Mouse (Mus musculus) forebrain, embryonic 10.5 days (tissue): ENCODE data around the gene Bptf. TPM values are rescaled to one million over a fixed set of nuclear protein-coding genes. Genes with fewer than 3 reads are reported as not detected.
"Not testable (repeated sequence)": the region's sequence is repeated elsewhere in the genome, so short reads cannot be mapped to it uniquely, and the experiment has no call there.

Experiments used
- DNase-seq: peaks from one replicate; pipeline ENCODE4 v3.0.0-alpha.2; 2017; ENCODE audit warnings: low spot score; ENCODE audit errors: extremely low spot score
- H3K27ac ChIP-seq: fragments of 300-500 bp; sonication (generic); 2 replicates; pipeline ENCODE4 v1.5.1; 2016; ENCODE audit warnings: mild to moderate bottlenecking
- H3K27me3 ChIP-seq: fragments of 300-500 bp; sonication (generic); 2 replicates; pipeline ENCODE4 v1.6.1; 2016; ENCODE audit warnings: mild to moderate bottlenecking; ENCODE audit not compliant: poor library complexity, severe bottlenecking
- H3K36me3 ChIP-seq: fragments of 300-500 bp; sonication (generic); replicated peaks from 2 replicates; pipeline ENCODE4 v1.6.1; 2016; ENCODE audit warnings: mild to moderate bottlenecking, moderate library complexity
- H3K4me1 ChIP-seq: fragments of 300-500 bp; sonication (generic); 2 replicates; pipeline ENCODE4 v1.6.1; 2016
- H3K4me3 ChIP-seq: fragments of 300-500 bp; sonication (generic); 2 replicates; pipeline ENCODE4 v1.5.1; 2016; ENCODE audit warnings: mild to moderate bottlenecking, moderate library complexity
- H3K9me3 ChIP-seq: fragments of 300-500 bp; sonication (generic); 2 replicates; pipeline ENCODE4 v1.6.1; 2016; ENCODE audit warnings: mild to moderate bottlenecking, moderate library complexity
- WGBS: fragments of 180-500 bp; shearing (Covaris S2); methylation state at CpG from one replicate; pipeline ENCODE4 v1.1.7; 2016; 5-methylcytosine and 5-hydroxymethylcytosine counted together
- polyA plus RNA-seq: library from polyadenylated mRNA; unstranded; fragments of >200 nt; fragmentation: Nextera tagmentation; extraction: Ambion mirVana; gene quantifications from 2 replicates; pipeline ENCODE4 v1.2.1, GENCODE M21; 2016

The Bptf gene
- polyA plus RNA-seq, 1 experiment from 2014 or later, result 35.7 TPM

DNA sequence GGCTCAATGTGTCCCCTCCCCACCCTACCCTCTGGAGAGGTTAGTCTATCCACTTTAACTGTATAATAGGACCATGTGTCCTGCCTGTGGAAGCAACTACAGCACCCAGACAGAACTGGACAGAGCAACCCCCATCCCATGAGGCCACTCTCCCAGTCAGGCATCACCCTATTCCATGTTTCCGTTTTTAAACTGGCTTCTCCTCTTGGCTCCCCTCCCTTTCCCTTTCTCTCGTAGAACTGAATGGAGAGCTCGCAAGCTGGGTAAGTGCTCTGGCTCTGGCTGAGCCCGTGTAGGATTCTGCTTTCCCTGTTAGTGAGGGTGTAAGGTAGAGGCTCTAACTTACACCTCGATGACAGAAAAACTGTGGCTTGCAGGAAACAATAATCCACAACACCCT, 48.4 kb downstream of the Bptf start:
- no peak overlapping the region for H3K4me3 ChIP-seq
- no peaks in the 10 kb centered on the region for H3K9me3 ChIP-seq
- no peak for DNase-seq
- H3K27me3 ChIP-seq, result no peaks in the 10 kb centered on the region
- H3K36me3 ChIP-seq, result peaks cover 90% of the 10 kb centered on the region
- H3K4me1 ChIP-seq, result no peaks in the 10 kb centered on the region
- 85% methylated on average over 5 of the region's 5 CpGs for WGBS
- no peak overlapping the region for H3K27ac ChIP-seq

DNA sequence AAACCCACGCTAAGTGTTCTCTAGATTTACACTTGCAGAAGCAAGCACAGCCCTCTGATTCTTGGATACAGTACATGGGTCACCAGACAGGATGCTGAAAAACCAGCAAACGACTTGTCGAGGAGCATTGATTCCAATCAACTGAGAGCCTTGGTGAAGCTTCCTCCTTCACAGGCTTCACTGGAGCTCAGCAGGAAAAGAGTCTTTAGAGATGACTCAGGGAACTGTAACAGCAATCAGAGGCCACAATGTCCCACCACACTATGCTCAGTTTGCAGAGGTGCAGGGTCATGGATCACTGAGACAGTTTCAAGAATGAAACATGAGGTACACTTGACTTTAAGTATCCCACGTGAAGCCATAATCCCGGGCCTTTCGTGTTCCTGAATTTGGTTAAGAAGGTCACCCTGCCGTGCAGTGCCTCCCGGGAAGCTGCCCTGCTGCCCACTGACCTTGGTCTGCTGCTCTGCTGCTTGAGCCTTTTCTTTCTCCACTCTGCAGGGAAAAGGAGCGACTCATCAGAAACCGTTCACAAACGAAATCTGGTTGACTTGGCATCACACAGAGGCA, 66.6 kb downstream of the Bptf start:
- no peaks in the 10 kb centered on the region for H3K4me1 ChIP-seq
- H3K27me3 ChIP-seq, result no peaks in the 10 kb centered on the region
- no peaks in the 10 kb centered on the region for H3K9me3 ChIP-seq
- no peak overlapping the region for H3K4me3 ChIP-seq
- no peak for DNase-seq
- peaks cover 93% of the 10 kb centered on the region for H3K36me3 ChIP-seq
- no peak overlapping the region for H3K27ac ChIP-seq
- 93% methylated on average over 11 of the region's 11 CpGs for WGBS

- Histone ChIP-seq H3K4me3 (no peak overlapping the region), H3K36me3 (peaks cover 92% of the 10 kb centered on the region), H3K27ac (no peak overlapping the region), H3K9me3 (no peaks in the 10 kb centered on the region), H3K27me3 (no peaks in the 10 kb centered on the region), H3K4me1 (no peaks in the 10 kb centered on the region)
- WGBS, result 89% methylated on average over 1 of the region's 1 CpGs
- DNase-seq, result no peak
Observed at GRCm38 (mm10) chr11:107064590-107064989, 67.3 kb downstream of the Bptf start.

DNA sequence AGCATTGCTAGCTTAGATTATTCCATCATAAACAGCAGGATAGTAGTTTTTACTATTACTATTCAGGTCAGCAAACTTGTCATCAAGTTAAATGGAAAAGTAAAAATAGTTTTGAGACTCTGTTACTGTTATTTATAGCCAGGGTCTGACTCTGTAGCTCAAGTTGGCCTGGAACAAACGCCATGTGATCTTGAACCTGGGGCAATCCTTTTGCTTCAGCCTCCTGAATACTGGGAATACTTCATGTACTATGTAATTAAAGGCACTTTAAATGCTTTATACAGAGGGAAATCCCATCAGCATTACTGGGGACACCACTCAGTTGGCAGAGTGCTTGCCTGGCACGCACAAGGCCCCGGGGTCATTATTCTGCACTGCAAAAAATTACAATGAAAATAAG, 68.9 kb downstream of the Bptf start:
- no peaks in the 10 kb centered on the region for H3K27me3 ChIP-seq
- H3K36me3 ChIP-seq, result peaks cover 97% of the 10 kb centered on the region
- no peak overlapping the region for H3K4me3 ChIP-seq
- no peak for DNase-seq
- H3K9me3 ChIP-seq, result no peaks in the 10 kb centered on the region
- no peaks in the 10 kb centered on the region for H3K4me1 ChIP-seq
- H3K27ac ChIP-seq, result no peak overlapping the region
- WGBS, result 93% methylated on average over 3 of the region's 3 CpGs

- H3K36me3 ChIP-seq, result peaks cover 97% of the 10 kb centered on the region
Observed at GRCm38 (mm10) chr11:107060941-107061340, 71.0 kb downstream of the Bptf start.

GRCm38 (mm10) chr11:107059634-107060033, 72.3 kb downstream of the Bptf start:
- H3K4me3 ChIP-seq, H3K27me3 ChIP-seq, H3K9me3 ChIP-seq, H3K4me1 ChIP-seq, DNase-seq, H3K27ac ChIP-seq: not testable (repeated sequence)
- H3K36me3 ChIP-seq, result peaks cover 97% of the 10 kb centered on the region
- 94% methylated on average over 3 of the region's 3 CpGs for WGBS

More at GRCm38 (mm10) chr11:107060941-107061340, 71.0 kb downstream of the Bptf start:
- no peaks in the 10 kb centered on the region for H3K4me1 ChIP-seq
- 89% methylated on average over 1 of the region's 1 CpGs for WGBS
- DNase-seq, result no peak
- no peak overlapping the region for H3K27ac ChIP-seq
- H3K4me3 ChIP-seq, result no peak overlapping the region
- H3K9me3 ChIP-seq, result no peaks in the 10 kb centered on the region
- no peaks in the 10 kb centered on the region for H3K27me3 ChIP-seq

DNA sequence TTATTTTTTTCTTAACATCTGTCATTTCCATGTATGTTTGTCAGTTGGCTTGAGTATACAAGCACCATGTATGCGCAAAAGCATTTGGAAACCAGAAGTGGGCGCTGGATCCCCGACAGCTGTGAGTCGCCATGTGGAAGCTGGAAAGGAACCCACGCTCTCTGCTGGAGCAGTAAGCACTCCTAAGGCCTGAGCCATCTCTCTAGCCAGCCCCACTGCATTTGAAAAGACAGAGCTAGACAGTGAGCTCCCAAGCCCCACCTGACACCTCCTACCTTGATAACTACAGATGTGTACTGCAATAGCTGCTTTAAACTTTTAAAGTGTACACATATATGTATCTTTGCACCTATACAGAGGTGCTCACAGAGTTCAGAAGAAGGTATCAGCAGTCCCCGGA, 74.5 kb downstream of the Bptf start:
- no peak for DNase-seq
- WGBS, result 90% methylated on average over 6 of the region's 6 CpGs
- Histone ChIP-seq H3K27ac (no peak overlapping the region), H3K9me3 (no peaks in the 10 kb centered on the region), H3K36me3 (peaks cover 99% of the 10 kb centered on the region), H3K4me3 (no peak overlapping the region), H3K27me3 (no peaks in the 10 kb centered on the region), H3K4me1 (no peaks in the 10 kb centered on the region)

DNA sequence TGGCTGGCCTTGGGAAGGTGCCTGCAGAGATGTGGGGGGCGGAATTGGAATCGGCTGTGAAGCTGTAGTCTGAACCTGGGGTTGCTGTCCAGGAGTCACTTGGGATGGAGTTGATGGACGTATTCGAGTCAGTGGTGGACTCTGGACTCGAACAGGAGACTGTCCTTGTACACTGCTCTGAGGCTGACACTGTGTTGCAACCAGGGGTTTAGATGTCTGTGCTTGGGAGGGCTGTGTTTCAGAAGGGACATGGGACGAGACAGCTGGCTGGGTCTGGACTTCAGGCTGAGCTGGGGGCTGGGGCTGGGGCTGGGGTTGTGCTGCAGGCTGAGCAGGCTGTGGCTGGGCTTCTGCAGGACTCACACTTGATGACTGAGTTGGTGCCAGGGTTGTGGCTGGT, 77.1 kb downstream of the Bptf start:
- Histone ChIP-seq H3K4me3 (no peak overlapping the region), H3K36me3 (peaks cover 89% of the 10 kb centered on the region), H3K27me3 (no peaks in the 10 kb centered on the region), H3K9me3 (no peaks in the 10 kb centered on the region), H3K27ac (no peak overlapping the region), H3K4me1 (no peaks in the 10 kb centered on the region)
- 92% methylated on average over 6 of the region's 6 CpGs for WGBS
- DNase-seq, result no peak

DNA sequence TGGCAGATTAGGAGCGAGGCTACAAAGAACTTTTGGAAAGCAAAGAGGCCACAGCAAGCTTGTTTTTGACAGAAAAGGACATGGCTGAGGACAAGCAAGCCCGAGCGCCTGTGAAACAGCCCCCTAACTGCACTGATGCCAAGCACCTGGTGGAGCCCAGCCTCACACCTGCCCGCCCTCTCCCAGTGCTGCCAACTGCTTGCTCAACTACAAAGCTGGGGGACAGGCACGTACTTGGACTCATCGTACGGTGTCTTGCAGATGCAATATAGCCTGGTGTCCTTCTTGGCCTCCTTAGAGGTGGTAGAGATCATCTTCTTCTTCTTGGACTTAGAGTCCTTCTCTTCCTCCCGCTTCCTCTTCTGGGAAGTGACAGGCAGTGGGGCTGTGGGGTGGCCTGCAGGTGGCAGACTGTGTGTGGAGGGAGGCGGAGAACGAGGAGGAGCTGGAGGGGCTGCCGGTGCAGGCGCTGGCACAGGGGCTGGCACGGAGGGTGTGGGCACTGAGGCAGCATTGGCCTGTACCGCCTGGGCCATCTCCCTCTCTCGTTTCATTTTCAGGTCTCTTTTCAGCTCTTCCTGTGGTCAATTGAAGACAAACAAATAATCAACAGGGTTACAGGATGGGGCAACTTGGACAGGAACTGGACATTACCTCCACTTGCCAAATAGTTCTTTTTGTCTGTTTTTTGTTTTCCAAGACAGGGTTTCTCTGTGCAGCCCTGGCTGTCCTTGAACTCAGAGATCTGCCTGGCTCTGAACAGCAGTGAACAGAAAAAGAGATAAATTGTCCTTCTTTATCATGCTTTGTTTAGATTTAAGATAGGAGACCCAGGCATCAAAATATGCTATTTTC, 84.9 kb downstream of the Bptf start:
- 92% methylated on average over 15 of the region's 15 CpGs for WGBS
- Histone ChIP-seq H3K4me1 (no peaks in the 10 kb centered on the region), H3K27me3 (no peaks in the 10 kb centered on the region), H3K36me3 (peaks cover 73% of the 10 kb centered on the region), H3K27ac (no peak overlapping the region), H3K9me3 (no peaks in the 10 kb centered on the region), H3K4me3 (no peak overlapping the region)
- no peak for DNase-seq

- no peak overlapping the region for H3K27ac ChIP-seq
- DNase-seq, result no peak
- WGBS, result 96% methylated on average over 4 of the region's 4 CpGs
- H3K9me3 ChIP-seq, result no peaks in the 10 kb centered on the region
- no peaks in the 10 kb centered on the region for H3K4me1 ChIP-seq
- H3K36me3 ChIP-seq, result peaks cover 76% of the 10 kb centered on the region
- no peak overlapping the region for H3K4me3 ChIP-seq
- no peaks in the 10 kb centered on the region for H3K27me3 ChIP-seq
Observed at GRCm38 (mm10) chr11:107045546-107045945, 86.4 kb downstream of the Bptf start.

GRCm38 (mm10) chr11:107044321-107044720, 87.6 kb downstream of the Bptf start:
- no peaks in the 10 kb centered on the region for H3K27me3 ChIP-seq
- DNase-seq, result peak; percentile 39
- WGBS, result 67% methylated on average over 5 of the region's 5 CpGs
- H3K4me3 ChIP-seq, result no peak overlapping the region
- no peak overlapping the region for H3K27ac ChIP-seq
- H3K4me1 ChIP-seq, result no peaks in the 10 kb centered on the region
- H3K9me3 ChIP-seq, result no peaks in the 10 kb centered on the region
- H3K36me3 ChIP-seq, result peaks cover 86% of the 10 kb centered on the region

- no peak overlapping the region for H3K4me3 ChIP-seq
- peaks cover 96% of the 10 kb centered on the region for H3K36me3 ChIP-seq
- H3K9me3 ChIP-seq, result no peaks in the 10 kb centered on the region
- WGBS, result 96% methylated on average over 11 of the region's 11 CpGs
- DNase-seq, result no peak
- H3K27me3 ChIP-seq, result no peaks in the 10 kb centered on the region
- H3K4me1 ChIP-seq, result no peaks in the 10 kb centered on the region
- H3K27ac ChIP-seq, result no peak overlapping the region
Observed at GRCm38 (mm10) chr11:107043361-107043760, 88.6 kb downstream of the Bptf start.

DNA sequence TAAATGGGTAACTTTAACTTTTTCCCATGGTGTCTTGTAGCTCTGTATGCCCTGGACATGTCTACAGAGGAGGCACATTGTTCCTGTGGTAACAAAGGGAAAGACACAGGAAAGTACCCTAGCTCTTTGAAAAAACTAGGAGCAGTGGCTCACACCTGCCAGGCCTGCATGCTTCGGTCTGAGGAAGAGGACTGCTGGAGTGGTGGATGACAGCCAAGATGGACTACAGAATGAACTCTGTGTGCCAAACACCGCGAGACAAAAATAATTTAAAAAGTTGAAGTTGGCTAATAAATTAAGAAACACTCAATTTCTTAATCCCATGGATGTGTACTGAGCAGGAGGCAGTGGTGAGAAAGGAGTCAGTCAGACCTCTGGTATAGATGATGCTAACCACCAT, 90.5 kb downstream of the Bptf start:
- no peaks in the 10 kb centered on the region for H3K9me3 ChIP-seq
- peaks cover 97% of the 10 kb centered on the region for H3K36me3 ChIP-seq
- no peak overlapping the region for H3K4me3 ChIP-seq
- no peak overlapping the region for H3K27ac ChIP-seq
- H3K4me1 ChIP-seq, result no peaks in the 10 kb centered on the region
- no peaks in the 10 kb centered on the region for H3K27me3 ChIP-seq
- no peak for DNase-seq
- 94% methylated on average over 3 of the region's 3 CpGs for WGBS
